Mouse (Mus musculus) CH12F3 (cell line): ENCODE measurements around the gene Rps3a1.
"Not testable (repeated sequence)": the region's sequence is repeated elsewhere in the genome, so short reads cannot be mapped to it uniquely, and the experiment has no call there.

Experiments
- in situ Hi-C: fragments of 300-500 bp; cut with MboI; formaldehyde crosslinking; loops from 2 replicates; pipeline ENCODE4 v1.14.3; 2020; ENCODE audit warnings: low sequenced_read_pairs

Rps3a1 gene

GRCm38 (mm10) chr3:86116951-86117350 lies 25.6 kb downstream of the Rps3a1 start:
- in situ Hi-C loops: no loop called here

DNA sequence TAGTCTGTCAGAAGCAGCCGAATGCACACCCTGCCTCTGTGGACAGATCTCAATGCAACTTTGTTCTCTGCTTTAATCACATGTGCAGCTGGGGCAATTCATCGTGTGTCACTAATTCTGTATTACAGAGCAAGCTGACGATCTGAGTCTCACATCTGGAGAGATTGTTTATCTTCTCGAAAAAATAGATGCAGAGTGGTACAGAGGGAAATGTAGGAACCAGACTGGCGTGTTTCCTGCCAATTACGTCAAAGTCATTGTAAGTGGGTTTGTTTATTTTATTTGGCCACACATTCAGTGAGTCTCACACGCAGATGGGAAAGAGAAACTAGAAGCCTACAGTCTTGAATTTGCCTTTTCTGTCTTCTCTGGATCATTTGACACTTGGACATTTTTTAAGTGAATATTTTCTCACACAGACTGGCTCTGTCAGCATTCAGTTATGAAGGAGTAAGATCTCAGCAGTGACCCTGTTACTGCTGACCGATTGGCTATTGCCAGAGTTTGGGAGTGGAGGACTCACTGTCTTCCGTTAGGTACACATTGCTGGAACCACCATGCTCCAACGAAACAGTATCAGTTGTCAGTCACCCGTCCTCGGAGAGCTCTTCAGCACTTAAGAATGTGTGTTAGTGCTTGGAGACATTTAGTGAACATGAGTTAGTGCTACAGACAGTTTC lies 27.7 kb downstream of the Rps3a1 start:
- in situ Hi-C loops: no loop called here

DNA sequence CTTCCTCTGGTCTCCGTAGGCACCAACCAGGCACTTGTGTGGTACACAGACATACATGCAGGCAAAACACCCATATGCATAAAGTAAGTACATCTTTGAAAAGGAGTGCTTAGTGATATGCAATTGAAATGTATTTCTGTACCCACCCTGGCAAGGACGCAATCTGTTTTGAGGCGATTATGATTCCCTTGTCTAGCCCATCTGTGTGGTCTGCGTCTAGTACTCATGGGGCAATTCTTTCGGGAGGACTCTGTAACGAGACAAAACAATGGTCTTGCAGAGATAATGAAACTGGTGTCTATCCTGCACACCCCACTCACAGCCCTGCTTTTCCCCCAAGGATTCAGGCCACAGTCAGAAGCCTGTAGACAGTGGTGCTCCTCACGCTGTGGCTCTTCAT lies 29.7 kb downstream of the Rps3a1 start:
- in situ Hi-C loops: no loop called here

DNA sequence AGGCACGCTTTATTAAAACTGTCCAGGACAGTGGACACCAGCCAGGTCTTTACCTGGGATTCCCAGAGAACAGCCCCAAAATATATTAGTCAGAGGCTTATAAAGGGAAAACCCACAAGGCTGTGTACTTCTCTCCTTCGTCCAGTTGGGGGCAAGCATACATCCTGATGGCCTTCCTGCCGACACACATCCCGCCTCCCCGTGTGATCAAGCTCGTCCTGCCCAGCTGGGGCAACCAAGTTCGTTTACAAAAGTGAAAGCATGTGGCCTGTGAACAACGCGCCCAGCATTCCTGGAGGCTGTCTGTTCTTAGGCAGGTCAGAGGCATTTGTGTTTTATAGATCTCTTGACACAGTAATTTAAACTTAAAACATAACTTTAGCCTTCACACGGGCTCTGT lies 32.4 kb downstream of the Rps3a1 start:
- in situ Hi-C loops: no loop called here

DNA sequence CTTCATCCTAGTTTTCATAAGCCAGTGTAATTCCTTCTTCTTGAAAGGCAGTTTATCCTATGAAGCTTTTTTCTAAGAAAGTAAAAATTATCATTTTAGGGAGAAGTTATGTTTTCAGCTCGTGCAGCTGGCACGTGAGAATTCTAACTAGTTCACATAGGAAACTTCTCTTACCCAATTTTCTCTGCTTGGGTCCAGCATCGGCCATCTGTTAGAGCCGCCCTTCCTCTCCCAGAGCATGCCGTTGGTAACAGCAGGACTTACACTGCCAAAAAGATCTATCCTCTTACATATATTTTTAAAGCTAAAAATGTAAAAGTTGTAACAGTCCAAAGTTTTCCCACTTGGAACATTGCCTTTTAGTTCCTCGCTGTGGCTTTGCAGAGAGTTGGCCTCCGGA lies 33.4 kb downstream of the Rps3a1 start:
- in situ Hi-C loops: no loop called here

DNA sequence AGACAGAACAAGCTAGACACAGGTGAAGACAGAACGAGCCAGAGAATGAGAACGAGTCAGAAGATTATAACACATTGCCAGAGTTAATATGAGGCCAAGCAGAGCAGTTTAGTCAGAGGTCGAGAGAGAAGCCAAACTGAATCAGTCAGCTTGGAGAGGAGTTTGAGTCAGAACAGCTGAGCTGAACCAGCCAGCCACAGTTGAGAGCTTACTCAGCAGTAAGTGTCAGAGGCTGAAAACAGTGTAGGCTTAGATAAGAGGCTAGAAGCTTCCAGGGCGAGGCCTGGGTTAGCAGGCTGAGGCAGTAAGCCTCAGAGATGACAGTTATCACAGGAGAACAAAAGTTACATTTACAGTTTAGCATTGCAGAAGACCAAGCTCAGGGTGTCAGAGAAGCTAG lies 33.9 kb downstream of the Rps3a1 start:
- in situ Hi-C loops: no loop called here

- in situ Hi-C loops: no loop called here
These were observed 34.6 kb downstream of the Rps3a1 start for GRCm38 (mm10) chr3:86107637-86108539.

DNA sequence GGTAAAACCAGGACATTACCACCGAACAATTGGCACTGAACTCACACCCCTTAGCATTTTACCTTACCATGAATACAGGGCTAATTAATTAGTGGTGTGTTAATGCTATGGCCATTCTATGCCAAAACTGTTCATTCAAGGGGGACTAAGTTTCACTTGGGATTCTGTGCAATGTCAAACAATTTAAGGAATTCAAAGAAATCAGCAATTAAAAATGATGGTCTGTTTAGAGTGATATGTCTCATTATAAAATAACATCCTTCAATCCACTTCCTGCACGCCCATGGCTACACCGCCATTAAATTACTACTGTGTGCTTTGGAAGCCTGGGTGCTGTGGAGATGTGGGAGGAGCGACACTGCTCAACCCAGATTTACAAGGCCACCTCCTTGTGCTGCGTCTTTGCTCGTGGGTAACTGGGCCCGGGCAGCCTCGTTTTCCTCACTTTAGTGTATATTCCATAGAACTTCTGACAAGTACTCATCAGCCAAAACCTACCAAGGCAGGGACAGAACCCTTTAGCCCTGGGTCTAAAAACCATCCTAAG lies 36.3 kb downstream of the Rps3a1 start:
- in situ Hi-C loops: no loop called here

- in situ Hi-C loops: no loop called here
These were observed 37.6 kb downstream of the Rps3a1 start for GRCm38 (mm10) chr3:86104909-86105308.

- in situ Hi-C loops: not testable (repeated sequence)
These were observed 38.1 kb downstream of the Rps3a1 start for GRCm38 (mm10) chr3:86104433-86104832.

- in situ Hi-C loops: no loop called here
These were observed 38.8 kb downstream of the Rps3a1 start for GRCm38 (mm10) chr3:86103449-86104291.

GRCm38 (mm10) chr3:86101956-86102355 lies 40.5 kb downstream of the Rps3a1 start:
- in situ Hi-C loops: no loop called here

DNA sequence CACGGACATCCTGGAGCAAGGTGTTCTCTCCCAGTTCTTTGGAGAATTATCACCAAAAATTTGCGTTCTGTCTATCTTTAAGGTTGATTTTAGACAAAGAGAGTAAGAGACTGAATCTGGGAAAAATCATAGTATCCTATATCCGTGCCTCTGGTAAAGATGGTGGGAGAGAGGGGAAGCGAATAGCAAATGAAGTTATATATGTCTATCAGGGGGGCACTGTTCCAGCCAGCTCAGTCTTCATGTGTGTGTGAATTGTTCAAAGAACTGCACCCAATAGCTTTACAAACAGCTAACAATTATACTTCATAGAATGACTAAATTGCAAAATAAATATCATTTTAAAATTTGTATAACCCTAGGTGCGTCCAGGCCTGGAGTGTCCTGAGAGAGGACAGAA lies 48.6 kb downstream of the Rps3a1 start:
- in situ Hi-C loops: no loop called here

DNA sequence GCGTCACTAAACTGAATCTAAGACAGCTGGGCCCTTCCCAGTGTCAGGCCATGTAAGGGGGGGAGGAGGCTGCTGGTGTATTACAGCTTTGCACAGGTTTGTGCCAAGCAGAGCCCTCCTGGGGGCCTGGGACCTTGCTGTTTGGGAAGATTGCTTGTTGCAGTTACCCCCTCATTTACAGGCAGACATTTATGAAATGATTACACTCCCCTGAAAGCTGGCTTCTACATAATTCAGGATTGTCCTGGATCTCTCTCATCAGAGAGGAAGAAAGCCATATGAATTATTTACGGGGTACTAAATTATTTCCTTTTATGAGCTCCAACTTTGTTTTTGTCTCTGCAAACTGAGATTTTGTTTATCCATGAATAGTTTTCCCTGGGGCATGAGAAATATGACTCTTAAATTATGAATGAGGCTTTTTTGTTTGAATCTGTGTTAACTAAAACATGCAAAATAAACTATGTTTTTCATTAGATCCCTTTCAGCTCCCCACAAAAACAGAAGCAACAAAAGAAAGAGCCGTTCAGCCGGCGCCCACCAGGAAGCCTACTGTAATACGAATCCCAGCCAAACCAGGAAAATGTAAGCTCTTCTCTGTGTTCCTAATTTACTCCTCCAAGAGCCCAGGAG lies 49.2 kb downstream of the Rps3a1 start:
- in situ Hi-C loops: no loop called here
